Mouse (Mus musculus): ENCODE measurements around the gene Rsrp1.

Rsrp1 gene

GRCm38 (mm10) chr4:134922111-134922924, 1.1 kb upstream of the Rsrp1 start:
- no peak for DNase-seq

DNA sequence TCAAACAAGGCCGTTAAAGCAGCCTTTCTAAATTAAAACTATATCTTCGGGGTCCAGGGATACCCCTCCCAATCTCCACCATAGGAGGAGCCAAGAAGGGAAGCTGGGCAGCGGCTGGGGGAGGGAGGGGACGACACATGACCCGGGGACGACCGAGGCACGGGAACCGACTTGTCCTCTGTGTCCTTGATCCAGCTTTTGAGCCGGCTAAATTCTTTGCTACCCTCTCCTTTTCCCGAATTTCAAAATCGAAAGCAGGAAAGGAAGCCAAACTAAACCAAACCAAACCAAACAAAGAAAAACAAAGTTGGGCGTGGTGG, 507 bp upstream of the Rsrp1 start:
- DNase-seq: peak; percentile 34

- peak; percentile 37 for DNase-seq
Observed at GRCm38 (mm10) chr4:134924019-134924741, 788 bp downstream of the Rsrp1 start.

- DNase-seq: no peak
Observed at GRCm38 (mm10) chr4:134925206-134925605, 1.8 kb downstream of the Rsrp1 start.

GRCm38 (mm10) chr4:134927815-134928463, 4.5 kb downstream of the Rsrp1 start:
- no peak for DNase-seq

DNA sequence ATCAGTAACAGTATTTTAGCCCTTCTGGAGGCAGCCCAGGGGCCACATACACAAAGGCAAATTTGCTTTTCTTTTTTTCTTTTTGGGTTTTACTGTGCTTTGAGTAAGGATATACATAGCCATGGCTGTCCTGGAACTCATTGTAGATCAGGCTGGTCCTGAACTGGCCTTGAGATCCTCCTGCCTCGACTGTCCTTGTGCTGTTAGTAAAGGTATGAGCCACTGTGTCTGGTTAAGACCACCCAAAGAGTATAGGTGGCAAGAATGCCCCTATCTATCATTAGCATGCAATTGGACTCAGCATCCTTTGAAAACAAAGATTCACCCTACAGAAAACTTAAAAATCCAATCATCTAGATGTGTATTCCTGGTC, 5.1 kb downstream of the Rsrp1 start:
- no peak for DNase-seq

DNA sequence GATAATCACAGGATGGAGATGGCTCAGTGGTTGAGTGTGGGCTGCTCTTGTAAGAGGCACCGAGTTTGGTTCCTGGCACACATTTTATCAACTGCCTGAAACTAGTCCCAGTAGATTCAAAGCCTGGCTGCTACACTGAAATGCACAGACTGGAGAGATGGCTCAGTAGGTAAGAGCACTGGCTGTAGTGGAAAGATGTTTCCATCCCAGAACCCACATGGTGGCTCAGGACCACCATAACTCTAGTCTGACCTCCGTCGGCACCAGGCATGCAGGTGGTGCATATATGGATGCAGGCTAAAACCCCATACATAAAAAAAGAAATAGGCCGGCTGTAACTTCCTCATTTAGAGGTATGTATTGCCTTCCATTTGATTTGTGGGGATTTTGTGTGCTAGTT, 6.1 kb downstream of the Rsrp1 start:
- no peak for DNase-seq

GRCm38 (mm10) chr4:134930190-134930589, 6.8 kb downstream of the Rsrp1 start:
- no peak for DNase-seq

DNA sequence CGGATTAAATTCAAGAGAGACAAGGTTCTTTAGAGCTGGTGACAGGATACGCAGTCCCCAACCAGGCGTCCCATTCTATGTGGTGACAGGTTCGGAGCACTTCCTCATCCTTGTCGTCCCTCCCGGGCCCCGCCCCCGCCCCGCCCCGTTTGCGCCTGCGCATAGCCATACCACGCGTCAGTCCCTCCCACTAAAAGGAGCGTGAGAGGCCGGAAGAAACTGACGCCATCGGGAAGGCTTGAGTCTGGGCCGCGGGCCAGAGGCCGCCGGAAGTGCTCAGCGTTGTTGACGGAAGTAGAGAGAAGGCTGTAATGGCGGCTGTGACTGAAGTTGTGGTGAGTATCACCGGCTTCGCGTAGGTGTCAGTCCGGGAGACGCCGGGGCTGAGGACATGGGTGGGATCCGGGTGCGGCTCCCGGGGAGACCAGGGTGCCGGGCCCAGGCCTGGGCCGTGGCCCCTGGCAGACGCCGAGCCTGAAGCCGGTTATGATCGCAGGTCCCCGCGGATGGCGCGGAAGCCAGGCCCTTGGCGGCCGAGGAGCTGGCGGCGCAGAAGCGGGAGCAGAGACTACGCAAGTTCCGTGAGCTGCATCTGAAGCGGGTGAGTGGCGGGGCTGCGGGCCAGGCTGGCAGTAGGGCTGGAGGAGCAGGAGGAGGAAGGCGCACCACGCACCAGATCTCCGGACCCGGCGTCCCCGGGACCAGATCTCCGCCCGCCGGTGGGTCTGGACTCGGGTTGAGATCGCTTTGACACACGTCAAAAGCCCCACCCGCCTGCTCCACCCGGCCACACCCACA, 7.5 kb downstream of the Rsrp1 start, which contains the start of gene Syf2:
TSS of gene Syf2 (plus strand) at position 215 of the 798 bp plus-strand sequence.
- peak; percentile 91 for DNase-seq

DNA sequence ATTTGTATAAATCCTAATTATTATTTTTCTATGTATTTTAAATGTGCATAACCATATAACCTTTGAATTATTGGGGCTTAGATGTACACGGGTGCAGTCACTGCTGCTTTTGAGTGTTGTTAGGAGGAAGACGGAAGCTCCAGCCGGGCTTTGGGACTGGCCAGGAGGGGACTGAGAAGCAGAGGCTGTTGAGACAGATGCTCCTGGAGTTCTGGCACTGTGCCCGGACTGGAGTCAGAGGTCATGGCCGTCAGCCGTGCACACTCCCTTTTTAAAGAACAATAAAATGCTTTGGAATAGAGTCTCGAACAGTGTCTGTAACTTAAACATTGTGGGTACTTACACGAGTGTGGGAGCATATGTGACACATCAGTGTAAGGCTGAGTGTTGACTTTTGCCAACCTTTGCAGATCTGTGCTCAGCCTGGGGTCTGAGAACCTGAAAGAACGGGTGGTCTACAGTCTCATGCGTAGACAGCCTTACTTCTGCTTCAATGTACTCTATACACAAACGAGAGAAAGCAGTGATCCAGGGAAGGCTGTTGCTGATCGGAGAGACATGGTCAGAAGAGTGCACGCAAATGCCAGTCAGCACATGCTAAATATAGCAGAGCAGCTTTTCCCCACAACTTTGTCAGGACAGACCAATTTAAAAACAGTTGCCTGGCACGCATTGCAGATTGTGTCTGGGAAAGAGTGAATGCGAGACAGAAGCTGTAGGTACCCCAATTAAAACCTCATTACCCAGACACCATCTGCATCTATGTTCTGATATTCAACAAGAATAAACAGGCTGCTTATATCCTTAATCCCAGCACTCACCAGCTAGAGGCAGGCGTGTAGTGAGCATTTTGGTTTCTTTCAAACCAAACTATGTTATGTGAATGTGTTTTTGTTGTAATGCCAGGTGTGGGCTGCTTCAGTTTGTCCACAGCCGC, 14.1 kb downstream of the Rsrp1 start:
- no peak for DNase-seq

- no peak for DNase-seq
Observed at GRCm38 (mm10) chr4:134939900-134940299, 16.5 kb downstream of the Rsrp1 start.

- peak; percentile 25 for DNase-seq
Observed at GRCm38 (mm10) chr4:134943758-134944538, 20.6 kb downstream of the Rsrp1 start.

- peak; percentile 74 for DNase-seq
Observed at GRCm38 (mm10) chr4:134946024-134946744, 22.8 kb downstream of the Rsrp1 start.

DNA sequence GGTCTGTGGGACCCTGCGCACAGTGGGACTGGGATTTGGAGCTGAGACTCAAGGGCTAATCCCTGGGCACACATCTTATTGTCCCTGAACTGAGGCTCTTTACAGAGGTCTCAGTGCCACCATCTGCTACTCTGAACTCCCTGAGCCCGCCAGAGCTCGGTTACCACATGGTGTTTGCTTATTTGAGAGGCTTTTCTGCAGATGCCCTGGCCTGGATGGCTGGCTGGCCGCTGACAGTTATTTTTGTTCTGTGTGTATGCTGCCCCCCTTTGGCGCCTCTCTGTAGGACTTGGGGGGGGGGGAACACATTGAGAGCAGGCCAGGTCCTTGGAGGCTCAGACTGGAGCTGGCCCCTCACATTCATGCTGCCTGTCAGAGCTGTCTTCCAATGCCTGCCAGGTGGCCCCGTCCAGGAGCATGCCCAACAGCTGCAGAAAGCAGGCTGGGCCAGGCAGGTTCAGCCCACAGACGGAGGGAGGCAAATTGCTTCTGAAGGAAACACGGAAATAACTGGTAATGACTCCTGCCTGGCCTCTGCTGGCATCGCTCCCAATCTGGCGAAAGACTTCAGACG, 27.2 kb downstream of the Rsrp1 start:
- DNase-seq: no peak

DNA sequence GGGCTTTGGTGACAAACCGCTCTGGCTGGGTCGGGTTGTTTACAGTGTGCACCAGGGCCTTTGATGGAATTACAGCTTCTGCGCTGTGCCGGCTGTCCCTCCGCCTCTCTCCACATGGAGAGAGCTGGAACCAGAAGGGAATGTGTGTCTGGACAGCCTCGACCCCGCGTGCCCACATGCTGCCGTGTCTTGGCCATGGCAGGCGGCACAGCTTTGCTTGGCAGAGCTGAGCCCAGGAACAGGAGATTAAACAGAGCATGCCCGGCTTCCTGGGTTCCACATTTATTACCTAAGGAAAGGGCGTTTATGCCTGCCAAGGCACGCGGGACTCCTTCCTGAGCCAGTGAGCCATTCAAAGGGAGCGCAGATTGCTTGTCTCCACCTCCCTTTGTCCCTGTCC, 31.1 kb downstream of the Rsrp1 start:
- no peak for DNase-seq

- DNase-seq: no peak
Observed at GRCm38 (mm10) chr4:134955196-134955595, 31.8 kb downstream of the Rsrp1 start.

DNA sequence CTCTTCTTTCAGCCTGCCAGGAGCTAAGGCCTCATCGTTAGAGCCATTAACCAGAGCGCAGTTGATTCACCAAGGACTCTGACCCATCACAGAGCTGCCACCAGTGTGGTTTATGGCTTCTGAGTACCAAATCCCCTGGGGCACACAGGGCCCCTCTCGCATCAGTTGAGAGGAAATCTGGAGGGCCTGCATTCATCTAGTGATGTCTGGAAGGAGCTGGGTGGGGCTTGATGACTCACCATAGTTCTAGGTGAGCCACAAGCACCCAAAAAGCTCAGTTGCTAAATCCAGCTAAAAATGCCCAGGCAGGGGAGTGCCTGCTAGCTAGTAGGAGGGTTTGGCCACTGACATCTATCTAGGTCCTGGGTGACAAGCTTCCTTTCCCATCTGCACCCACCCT, 32.5 kb downstream of the Rsrp1 start:
- DNase-seq: no peak

- no peak for DNase-seq
Observed at GRCm38 (mm10) chr4:134956328-134956727, 32.9 kb downstream of the Rsrp1 start.

- no peak for DNase-seq
Observed at GRCm38 (mm10) chr4:134963021-134963776, 39.8 kb downstream of the Rsrp1 start.
